Mouse (Mus musculus) heart, embryonic 12.5 days (tissue): ENCODE measurements at regions not wholly inside any gene's neighbourhood (a gene's known extent, or its start where the extent isn't known, plus 50 kb on each side); places are given as distances from the start of the nearest gene placed in this dataset.

ENCODE experiments used
- ATAC-seq: fragments of 200-750 bp; cut with Nextera tagmentation; 2 replicates; pipeline ENCODE4 v1.8.0; 2017; ENCODE audit warnings: moderate TSS enrichment, moderate library complexity; ENCODE audit not compliant: insufficient number of reproducible peaks, low FRiP score
- H3K27ac ChIP-seq: fragments of 300-500 bp; sonication (generic); 2 replicates; pipeline ENCODE4 v1.5.1; 2016; ENCODE audit warnings: mild to moderate bottlenecking, moderate library complexity; ENCODE audit not compliant: poor library complexity, severe bottlenecking
- H3K27me3 ChIP-seq: fragments of 300-500 bp; sonication (generic); replicated peaks from 2 replicates; pipeline ENCODE4 v1.6.1; 2016; ENCODE audit warnings: mild to moderate bottlenecking, moderate library complexity
- H3K36me3 ChIP-seq: fragments of 300-500 bp; sonication (generic); 2 replicates; pipeline ENCODE4 v1.6.1; 2016; ENCODE audit warnings: mild to moderate bottlenecking, moderate library complexity
- H3K4me1 ChIP-seq: fragments of 300-500 bp; sonication (generic); replicated peaks from 2 replicates; pipeline ENCODE4 v1.6.1; 2016; ENCODE audit warnings: mild to moderate bottlenecking
- H3K4me2 ChIP-seq: fragments of 300-500 bp; sonication (generic); 2 replicates; pipeline ENCODE4 v1.6.1; 2016; ENCODE audit warnings: mild to moderate bottlenecking, moderate library complexity
- H3K4me3 ChIP-seq: fragments of 300-500 bp; sonication (generic); 2 replicates; pipeline ENCODE4 v1.5.1; 2016; ENCODE audit warnings: mild to moderate bottlenecking
- H3K9ac ChIP-seq: fragments of 300-500 bp; sonication (generic); 2 replicates; pipeline ENCODE4 v1.6.1; 2016; ENCODE audit warnings: mild to moderate bottlenecking, moderate library complexity
- H3K9me3 ChIP-seq: fragments of 300-500 bp; sonication (generic); replicated peaks from 2 replicates; pipeline ENCODE4 v1.6.1; 2016; ENCODE audit warnings: mild to moderate bottlenecking, moderate library complexity
- WGBS: fragments of 180-500 bp; shearing (Covaris S2); methylation state at CpG from one replicate; pipeline ENCODE4 v1.1.7; 2016; 5-methylcytosine and 5-hydroxymethylcytosine counted together

DNA sequence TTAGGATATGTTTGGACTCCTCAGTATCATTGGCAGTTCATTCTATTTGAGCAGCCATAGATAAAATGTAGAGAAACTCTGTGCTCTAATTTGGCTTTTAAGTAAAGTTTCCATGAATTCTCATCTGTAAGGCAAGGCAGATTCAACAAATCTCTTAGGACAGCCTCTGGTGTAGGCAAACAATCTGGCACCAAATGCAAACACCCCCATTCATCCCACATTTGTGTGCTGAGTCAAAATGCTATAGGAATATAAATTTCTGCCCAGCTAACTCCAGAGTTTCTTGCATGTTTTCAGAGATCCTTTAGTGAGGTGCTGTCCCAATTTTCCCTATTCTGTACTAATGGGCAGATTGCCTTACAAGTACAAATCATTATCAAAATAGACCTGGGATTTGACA is 695.7 kb upstream of the Kif18a start:
- ATAC-seq: no peak
- Histone ChIP-seq H3K9me3 (no peaks in the 10 kb centered on the region), H3K4me1 (no peaks in the 10 kb centered on the region), H3K4me3 (no peak overlapping the region), H3K27ac (no peak overlapping the region), H3K4me2 (no peak overlapping the region), H3K9ac (no peak overlapping the region), H3K36me3 (no peaks in the 10 kb centered on the region), H3K27me3 (no peaks in the 10 kb centered on the region)

DNA sequence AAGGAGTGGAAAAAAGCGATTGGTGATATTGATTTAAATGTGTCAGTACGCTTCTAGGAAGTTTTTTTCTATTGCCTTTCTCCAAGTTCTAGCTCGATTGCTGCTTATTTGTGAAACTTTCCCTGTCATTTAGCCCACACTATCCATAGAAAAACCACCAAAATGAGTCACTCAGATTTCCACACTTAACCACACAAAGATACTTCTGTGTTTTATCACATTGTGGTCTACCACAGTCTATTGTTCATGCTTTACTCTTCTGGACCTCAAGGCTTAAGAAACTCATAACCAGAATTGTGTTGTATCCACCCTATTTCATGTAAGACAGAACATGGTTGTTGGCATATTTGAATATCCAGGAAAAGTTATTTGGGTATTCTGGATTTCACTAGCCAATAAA is 687.0 kb upstream of the Kif18a start:
- no peak overlapping the region for H3K27ac ChIP-seq
- H3K9me3 ChIP-seq: no peaks in the 10 kb centered on the region
- H3K27me3 ChIP-seq: no peaks in the 10 kb centered on the region
- no peak for ATAC-seq
- no peak overlapping the region for H3K9ac ChIP-seq
- H3K4me3 ChIP-seq: no peak overlapping the region
- H3K4me1 ChIP-seq: no peaks in the 10 kb centered on the region
- WGBS: 70% methylated on average over 3 of the region's 3 CpGs
- no peaks in the 10 kb centered on the region for H3K36me3 ChIP-seq
- H3K4me2 ChIP-seq: no peak overlapping the region

DNA sequence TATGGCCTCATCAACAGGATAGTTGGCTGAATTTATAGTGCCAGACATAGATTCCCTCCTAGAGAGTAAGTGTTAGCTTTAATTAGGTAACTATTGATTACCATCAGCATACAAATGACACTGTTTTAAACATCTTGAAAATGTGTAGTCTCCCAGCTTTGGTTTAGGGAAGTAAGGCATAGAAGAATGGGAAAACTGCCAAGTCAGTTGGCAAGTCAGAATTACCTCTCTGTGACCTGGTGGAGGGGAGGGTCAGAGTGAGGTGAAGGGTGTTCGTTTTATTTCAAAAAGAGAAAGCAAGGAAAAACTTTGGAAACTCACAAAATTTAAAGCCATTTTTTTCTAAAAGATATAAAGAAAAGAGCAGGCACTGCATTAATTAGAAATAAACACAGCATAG is 680.2 kb upstream of the Kif18a start:
- 51% methylated on average over 1 of the region's 1 CpGs for WGBS
- Histone ChIP-seq H3K27ac (no peak overlapping the region), H3K4me3 (no peak overlapping the region), H3K27me3 (no peaks in the 10 kb centered on the region), H3K36me3 (no peaks in the 10 kb centered on the region), H3K9ac (no peak overlapping the region), H3K9me3 (no peaks in the 10 kb centered on the region), H3K4me1 (no peaks in the 10 kb centered on the region), H3K4me2 (no peak overlapping the region)
- ATAC-seq: no peak

DNA sequence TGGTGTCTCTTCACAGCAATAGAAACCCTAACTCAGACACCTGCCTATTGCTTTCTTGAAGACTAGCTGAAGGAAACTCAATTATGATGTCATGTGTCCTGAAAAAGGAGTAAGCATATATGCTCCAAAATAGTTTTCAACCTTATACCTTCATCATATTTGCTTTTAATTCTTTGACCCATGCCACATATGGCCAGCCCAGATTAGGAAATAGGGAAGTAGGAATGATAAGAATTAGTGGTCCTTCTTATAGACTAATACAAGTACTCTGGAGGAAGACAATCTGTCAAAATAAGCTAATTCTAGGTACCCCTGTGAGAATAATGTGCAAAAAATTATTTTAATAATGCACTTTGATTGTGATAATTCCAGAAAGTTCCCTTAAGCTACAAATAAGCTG is 661.0 kb upstream of the Kif18a start:
- Histone ChIP-seq H3K4me3 (no peak overlapping the region), H3K4me2 (no peak overlapping the region), H3K4me1 (peaks cover 5% of the 10 kb centered on the region; the same call in 1 of the 2 replicates), H3K27ac (no peak overlapping the region), H3K27me3 (no peaks in the 10 kb centered on the region), H3K36me3 (no peaks in the 10 kb centered on the region), H3K9ac (no peak overlapping the region), H3K9me3 (no peaks in the 10 kb centered on the region)
- no peak for ATAC-seq

DNA sequence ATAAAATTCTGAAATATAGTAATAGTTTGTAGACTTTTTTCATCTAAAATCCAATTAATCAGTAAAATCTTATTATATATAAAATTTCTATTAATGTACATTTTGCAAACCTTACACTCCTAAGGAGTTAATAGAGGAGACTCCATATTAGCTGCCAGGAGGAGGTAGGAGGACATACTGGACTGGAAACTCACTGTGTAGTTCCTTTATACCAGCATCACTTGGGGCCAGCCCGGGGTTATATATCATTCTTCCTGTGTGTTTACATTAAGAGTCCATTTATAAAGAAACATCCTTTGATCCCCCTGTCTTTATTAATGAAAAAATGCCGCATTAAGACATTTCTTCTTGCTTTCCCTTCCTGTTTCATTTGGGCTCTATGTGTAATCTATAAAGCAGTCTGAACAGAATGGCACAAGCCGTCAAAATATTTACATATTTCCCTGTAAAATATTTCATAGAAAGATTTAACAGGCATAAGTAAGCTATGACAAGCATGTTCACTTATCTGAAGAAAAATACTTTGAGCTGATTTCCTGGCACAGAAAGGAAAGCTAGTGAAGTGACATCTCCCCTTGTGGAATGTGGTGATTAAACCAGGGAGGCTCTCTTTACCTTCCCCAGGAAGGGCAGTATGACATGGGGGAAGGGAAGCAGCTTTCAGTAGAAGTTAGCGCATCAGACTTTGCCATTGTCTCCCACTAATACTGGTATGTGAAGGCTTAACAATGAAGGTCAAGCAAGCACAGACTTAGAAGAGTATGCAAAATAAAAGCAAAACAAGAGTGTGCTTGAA is 658.0 kb upstream of the Kif18a start:
- no peak overlapping the region for H3K4me2 ChIP-seq
- peaks cover 3% of the 10 kb centered on the region; the same call in 1 of the 2 replicates for H3K4me1 ChIP-seq
- no peak overlapping the region for H3K9ac ChIP-seq
- H3K4me3 ChIP-seq: no peak overlapping the region
- H3K36me3 ChIP-seq: no peaks in the 10 kb centered on the region
- H3K9me3 ChIP-seq: no peaks in the 10 kb centered on the region
- peak overlapping the region; percentile 62 for H3K27ac ChIP-seq
- 39% methylated on average over 4 of the region's 4 CpGs for WGBS
- H3K27me3 ChIP-seq: no peaks in the 10 kb centered on the region
- peak; percentile 77 for ATAC-seq

DNA sequence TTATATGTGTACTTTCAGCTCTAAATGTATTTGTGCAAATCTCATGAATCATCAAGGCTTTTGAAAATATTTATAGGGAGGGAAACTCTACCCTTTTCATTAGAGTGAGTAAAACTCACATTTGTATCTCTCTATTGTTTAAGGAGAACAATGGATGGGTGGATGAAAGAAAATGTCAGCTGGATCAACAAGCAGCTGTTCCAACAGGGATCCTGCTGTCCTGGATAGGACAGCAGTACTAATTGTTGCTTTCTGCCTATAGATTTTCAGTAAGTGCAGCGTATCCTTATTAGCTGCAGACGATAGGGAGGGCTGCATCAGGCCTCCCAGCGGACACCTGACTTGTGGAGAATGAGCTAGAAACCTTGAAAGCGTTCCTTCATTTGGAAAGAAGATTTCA is 644.9 kb upstream of the Kif18a start:
- H3K9ac ChIP-seq: no peak overlapping the region
- no peak for ATAC-seq
- H3K27me3 ChIP-seq: no peaks in the 10 kb centered on the region
- H3K27ac ChIP-seq: no peak overlapping the region
- no peaks in the 10 kb centered on the region for H3K9me3 ChIP-seq
- H3K4me2 ChIP-seq: no peak overlapping the region
- H3K4me3 ChIP-seq: no peak overlapping the region
- no peaks in the 10 kb centered on the region for H3K4me1 ChIP-seq
- 77% methylated on average over 4 of the region's 4 CpGs for WGBS
- H3K36me3 ChIP-seq: no peaks in the 10 kb centered on the region

DNA sequence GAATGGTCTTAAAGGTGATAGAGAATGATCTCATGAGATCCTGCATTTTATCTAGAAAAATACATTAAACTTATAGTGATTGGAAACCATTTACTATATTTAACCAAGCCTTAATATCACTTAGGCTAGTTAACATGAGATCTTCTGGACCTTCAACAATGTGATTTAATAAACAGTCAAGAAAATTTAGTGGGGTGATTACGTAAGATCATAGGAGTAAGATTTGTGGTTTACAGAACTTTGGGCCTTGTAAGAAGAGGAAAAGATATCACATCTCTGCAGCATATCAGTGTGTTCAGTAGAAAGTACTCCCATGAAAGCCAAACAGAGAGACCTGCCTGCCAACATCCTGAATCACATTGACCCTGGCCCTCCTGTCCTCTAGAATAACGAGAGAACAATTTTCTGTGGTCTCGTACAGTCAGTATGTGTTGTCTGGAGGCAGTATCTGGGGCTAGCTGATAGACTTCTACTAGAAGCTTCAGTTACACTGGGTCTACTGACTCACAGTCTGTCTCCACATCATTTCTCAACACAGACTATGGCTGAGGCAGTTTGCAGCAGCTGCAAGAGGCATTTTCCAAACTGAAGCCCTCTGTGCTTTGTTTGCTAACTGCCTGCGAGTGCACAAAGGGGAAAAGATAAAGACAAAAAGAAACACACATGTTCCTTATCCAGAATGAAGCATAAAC is 619.7 kb upstream of the Kif18a start:
- Histone ChIP-seq H3K4me1 (no peaks in the 10 kb centered on the region), H3K9ac (no peak overlapping the region), H3K9me3 (no peaks in the 10 kb centered on the region), H3K27me3 (no peaks in the 10 kb centered on the region), H3K4me3 (no peak overlapping the region), H3K27ac (peak overlapping the region; percentile 43), H3K4me2 (no peak overlapping the region), H3K36me3 (no peaks in the 10 kb centered on the region)
- 32% methylated on average over 4 of the region's 4 CpGs for WGBS
- ATAC-seq: peak; percentile 48

DNA sequence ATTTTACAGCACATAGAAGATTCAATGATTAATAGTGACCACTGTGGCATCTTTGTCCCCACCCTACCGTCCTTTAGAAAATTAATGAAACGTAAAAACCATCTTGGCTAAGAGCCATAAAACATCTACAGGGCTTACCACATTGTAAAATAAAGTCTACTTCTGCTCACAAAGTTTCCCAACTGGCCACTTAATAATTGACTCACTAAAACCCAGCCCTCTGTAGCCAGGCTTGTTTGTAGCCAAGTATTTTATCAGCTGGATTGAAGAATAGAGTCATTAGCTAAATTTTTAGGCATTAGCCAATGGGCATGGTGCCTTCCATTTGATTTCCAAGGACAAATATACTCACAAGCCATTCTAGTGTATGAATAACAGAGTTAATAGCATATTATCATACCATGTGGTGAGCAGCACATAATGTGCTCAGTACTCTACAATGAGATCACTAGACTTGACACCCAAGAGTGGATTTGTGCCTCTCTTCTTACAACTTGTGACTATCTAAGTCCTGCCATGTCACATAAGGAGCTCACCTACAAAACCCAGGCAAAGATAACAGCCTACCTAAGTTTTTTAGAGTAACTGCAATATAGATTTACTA is 602.7 kb upstream of the Kif18a start:
- Histone ChIP-seq H3K27ac (no peak overlapping the region), H3K4me3 (no peak overlapping the region), H3K36me3 (no peaks in the 10 kb centered on the region), H3K4me1 (no peaks in the 10 kb centered on the region), H3K27me3 (no peaks in the 10 kb centered on the region), H3K9me3 (no peaks in the 10 kb centered on the region), H3K4me2 (no peak overlapping the region), H3K9ac (no peak overlapping the region)
- WGBS: 71% methylated on average over 2 of the region's 2 CpGs
- no peak for ATAC-seq

DNA sequence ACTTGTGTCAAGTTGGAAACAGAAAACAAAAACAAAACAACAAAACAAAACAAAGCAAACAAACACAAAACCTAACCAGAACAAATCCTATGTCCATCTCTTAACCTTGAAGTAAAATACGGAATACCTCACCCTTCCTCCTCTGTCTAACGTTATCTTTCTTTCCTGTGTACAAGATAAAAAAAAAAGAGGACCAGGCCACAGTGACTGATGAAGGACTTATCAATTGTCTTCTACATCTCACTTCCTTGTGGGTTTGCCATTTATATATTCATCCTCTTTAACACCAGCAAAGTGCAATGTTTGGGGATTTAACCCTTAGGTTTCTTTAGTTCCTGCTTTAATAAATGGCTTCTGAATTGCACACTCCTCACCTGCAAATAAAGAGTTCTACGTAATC is 599.0 kb upstream of the Kif18a start:
- Histone ChIP-seq H3K4me2 (no peak overlapping the region), H3K27ac (no peak overlapping the region), H3K36me3 (no peaks in the 10 kb centered on the region), H3K4me1 (peaks cover 5% of the 10 kb centered on the region), H3K4me3 (no peak overlapping the region), H3K9me3 (no peaks in the 10 kb centered on the region), H3K27me3 (no peaks in the 10 kb centered on the region), H3K9ac (no peak overlapping the region)
- WGBS: 57% methylated on average over 3 of the region's 3 CpGs
- ATAC-seq: no peak

DNA sequence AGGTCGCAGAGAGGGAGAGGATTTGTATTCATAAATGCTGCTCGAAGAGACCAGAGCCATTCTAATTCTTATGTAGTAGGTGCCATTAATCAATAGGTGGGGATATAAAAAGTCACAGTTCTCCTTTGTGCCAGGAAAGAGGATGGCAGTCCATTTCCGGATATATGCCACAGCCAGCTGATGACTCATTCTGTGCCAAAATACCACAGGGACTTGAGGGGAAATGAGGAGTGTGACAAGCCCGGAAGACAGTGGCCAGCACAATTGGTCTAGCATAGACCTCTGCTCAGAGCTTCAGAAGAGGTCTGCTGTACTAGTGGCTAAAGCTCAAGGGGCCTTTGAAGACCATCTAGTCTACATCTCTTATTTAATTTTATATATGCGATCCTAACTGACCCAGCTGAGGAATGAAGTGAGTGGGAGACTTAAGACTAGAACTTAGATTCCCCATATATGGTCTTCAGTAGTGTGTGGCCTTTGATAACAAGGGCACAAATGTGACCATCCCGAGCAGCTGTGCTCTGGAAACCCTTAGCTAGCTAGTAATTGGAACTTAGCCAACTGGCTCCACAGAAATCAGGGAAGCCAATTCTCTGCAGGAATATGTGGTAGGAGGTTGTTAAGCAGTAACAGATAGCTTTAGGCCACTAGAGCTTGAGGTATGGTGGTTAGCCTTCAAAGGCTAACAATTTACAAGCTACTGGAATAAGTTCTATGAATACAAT is 594.4 kb upstream of the Kif18a start:
- ATAC-seq: 0 out of 2 replicates have a peak, but pooled peaks have one; percentile 25
- H3K9me3 ChIP-seq: no peaks in the 10 kb centered on the region

DNA sequence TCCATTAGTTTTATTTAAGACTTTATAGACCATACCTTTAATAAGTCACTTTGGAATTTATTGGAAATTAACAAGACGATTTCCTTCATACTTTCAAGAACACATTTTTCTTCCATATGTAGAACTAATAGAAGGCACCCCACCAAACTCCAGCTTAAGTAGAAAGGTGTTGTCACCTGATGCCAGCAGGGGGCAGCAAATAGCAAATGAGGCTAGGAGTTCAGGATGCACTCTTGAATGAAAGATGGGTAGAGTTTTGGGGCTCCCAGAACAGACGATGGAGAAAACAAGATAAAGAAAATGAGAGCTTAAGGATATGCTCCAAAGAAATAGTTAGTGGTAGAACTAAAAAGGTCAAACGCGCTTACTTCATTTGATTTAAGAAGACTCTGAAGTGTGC is 590.4 kb upstream of the Kif18a start:
- Histone ChIP-seq H3K27ac (no peak overlapping the region), H3K9ac (no peak overlapping the region), H3K27me3 (no peaks in the 10 kb centered on the region), H3K4me3 (no peak overlapping the region), H3K4me1 (peaks cover 8% of the 10 kb centered on the region), H3K36me3 (no peaks in the 10 kb centered on the region), H3K4me2 (no peak overlapping the region), H3K9me3 (no peaks in the 10 kb centered on the region)
- WGBS: 50% methylated on average over 4 of the region's 4 CpGs
- ATAC-seq: no peak

More for the DNA sequence above, 594.4 kb upstream of the Kif18a start:
- H3K9ac ChIP-seq: no peak overlapping the region
- H3K27ac ChIP-seq: 0 out of 2 replicates have a peak overlapping the region, but pooled peaks have one; percentile 25
- no peaks in the 10 kb centered on the region for H3K36me3 ChIP-seq
- peaks cover 8% of the 10 kb centered on the region for H3K4me1 ChIP-seq
- WGBS: 55% methylated on average over 6 of the region's 6 CpGs
- no peaks in the 10 kb centered on the region for H3K27me3 ChIP-seq
- H3K4me3 ChIP-seq: no peak overlapping the region
- H3K4me2 ChIP-seq: no peak overlapping the region
